Mouse (Mus musculus) testis, adult 10 weeks (tissue): Measurements from ENCODE around the gene Atad2b. TPM values are rescaled to one million over a fixed set of nuclear protein-coding genes. Genes with fewer than 3 reads are reported as not detected.

Experiments used
- polyA plus RNA-seq: library from polyadenylated mRNA; stranded (reverse); fragments of 350-450 nt; fragmentation: Illumina TruSeq; extraction: RNeasy Lipid Tissue Mini Kit (QIAGEN cat#74804); gene quantifications from one replicate; pipeline ENCODE4 v1.2.3, GENCODE M21; 2014; ENCODE audit warnings: low read depth, low replicate concordance

Gene Atad2b
- polyA plus RNA-seq: 18.4 TPM

DNA sequence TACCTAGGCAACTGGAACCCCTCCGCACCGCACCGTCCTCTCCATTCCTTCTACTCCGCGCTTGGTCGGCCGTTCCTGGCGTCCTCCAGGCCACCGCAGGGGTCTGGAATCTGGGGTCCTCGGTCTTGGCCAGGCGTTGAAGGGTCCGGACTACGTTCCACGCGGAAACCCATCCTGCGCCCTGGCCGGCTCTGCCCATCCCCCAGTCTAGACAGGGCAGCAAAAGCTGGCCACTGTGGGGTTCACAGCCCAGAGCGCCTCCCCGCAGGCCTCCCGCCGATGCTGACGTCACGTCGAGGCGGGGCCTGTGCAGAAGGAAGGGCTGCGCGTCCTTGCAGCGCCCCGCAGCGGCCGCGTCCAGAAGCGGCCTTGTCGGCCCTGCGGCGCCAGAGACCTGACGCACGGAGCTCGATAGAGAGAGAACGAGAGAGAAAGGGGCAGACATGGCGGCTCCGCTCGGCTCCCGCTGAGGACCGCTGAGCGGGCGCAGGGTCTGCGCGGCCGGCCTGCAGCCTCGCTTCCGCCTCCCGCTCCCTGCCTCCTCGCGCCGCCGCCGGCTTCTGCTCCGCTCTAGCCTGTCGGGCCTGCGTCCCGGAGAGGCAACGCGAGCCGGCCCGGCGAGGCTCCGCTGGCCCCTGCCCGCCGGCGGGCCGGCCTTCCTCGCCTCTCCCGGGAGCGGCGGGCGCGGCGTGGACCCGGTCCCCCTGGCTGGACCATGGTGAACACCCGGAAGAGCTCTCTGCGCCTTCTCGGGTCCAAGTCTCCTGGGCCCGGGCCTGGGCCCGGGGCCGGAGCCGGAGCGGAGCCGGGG is at the start of gene Atad2b:
Atad2b (plus strand) TSS at position 360 of the 811 bp plus-strand sequence.

GRCm38 (mm10) chr12:4874161-4874927 is 42.8 kb upstream of the Atad2b start, which contains the start of gene Mfsd2b:
TSS of gene Mfsd2b (minus strand) at chr12:4874359.

GRCm38 (mm10) chr12:4906951-4907906 is 9.9 kb upstream of the Atad2b start, which contains the start of gene Ubxn2a:
TSS of gene Ubxn2a (minus strand) at chr12:4907705.

Other genes starting within 250 kb of the Atad2b start
- 97.7 TPM for gene Fam228a, start 178.9 kb upstream of the Atad2b start, polyA plus RNA-seq
- gene Pfn4, start 148.3 kb upstream of the Atad2b start, polyA plus RNA-seq: 475 TPM
- gene Fam228b, start 148.1 kb upstream of the Atad2b start, polyA plus RNA-seq: 146 TPM
- gene Sf3b6, start 99.8 kb upstream of the Atad2b start, polyA plus RNA-seq: 72.5 TPM
- 0.74 TPM for gene Fkbp1b, start 75.8 kb upstream of the Atad2b start, polyA plus RNA-seq
- 2.8 TPM for gene Wdcp, start 74.0 kb upstream of the Atad2b start, polyA plus RNA-seq
- gene Mfsd2b, start 43.0 kb upstream of the Atad2b start, polyA plus RNA-seq: 0.83 TPM
- 20.1 TPM for gene Ubxn2a, start 9.6 kb upstream of the Atad2b start, polyA plus RNA-seq